Mouse (Mus musculus): ENCODE data around the gene Mapkapk3. TPM values are rescaled to one million over a fixed set of nuclear protein-coding genes. Genes with fewer than 3 reads are reported as not detected.

Mapkapk3 gene
- total and polyA plus RNA-seq, 3 experiments = 29.9 to 39.8 (median 30.1) TPM

GRCm38 (mm10) chr9:107305601-107306542 lies 16.2 kb upstream of the Mapkapk3 start (continued):
- TF ChIP-seq HCFC1 (IDR thresholded peaks at IDR 0.05; ENCODE audit: low read depth, low read length) (no peak), POLR2A (IDR thresholded peaks at IDR 0.05; ENCODE audit: low read depth, low read length) (no peak), ZKSCAN1 (IDR thresholded peaks at IDR 0.05; ENCODE audit: borderline replicate concordance, low read depth, low read length) (peak; percentile 54; the same call in 1 of the 2 replicates), NELFE (IDR thresholded peaks at IDR 0.05; ENCODE audit: low read depth, low read length) (no peak), POLR2AphosphoS2 (IDR thresholded peaks at IDR 0.05; ENCODE audit: low read depth, low read length) (no peak), TCF12 (IDR thresholded peaks at IDR 0.05; ENCODE audit: low read depth, low read length) (0 out of 2 replicates have a peak, but pooled peaks have one; percentile 35), E2F4 (IDR thresholded peaks at IDR 0.05; ENCODE audit: insufficient replicate concordance, low read depth, low read length) (no peak), USF1 (IDR thresholded peaks at IDR 0.05; ENCODE audit: low read depth, low read length) (no peak), ZMIZ1 (IDR thresholded peaks at IDR 0.05; ENCODE audit: low read depth, low read length) (no peak)

GRCm38 (mm10) chr9:107305012-107305411 lies 15.3 kb upstream of the Mapkapk3 start:
- H3K27me3 ChIP-seq (replicated peaks) = no peaks in the 10 kb centered on the region
- TF ChIP-seq BHLHE40 (IDR thresholded peaks at IDR 0.05; ENCODE audit: low read depth, low read length) = no peak
- no peak for TF ChIP-seq GABPA (IDR thresholded peaks at IDR 0.05; ENCODE audit: insufficient replicate concordance, low read depth, low read length)
- no peak for TF ChIP-seq JUN (IDR thresholded peaks at IDR 0.05; ENCODE audit: insufficient read depth, low read depth, low read length)
- no peak for TF ChIP-seq CHD1 (IDR thresholded peaks at IDR 0.05; ENCODE audit: low read depth, low read length)
- no peak for TF ChIP-seq MXI1 (IDR thresholded peaks at IDR 0.05; ENCODE audit: low read depth, low read length)
- TF ChIP-seq TCF12 (IDR thresholded peaks at IDR 0.05; ENCODE audit: low read depth, low read length) = no peak
- no peak for TF ChIP-seq MAFK (IDR thresholded peaks at IDR 0.05; ENCODE audit: insufficient replicate concordance, low read length)
- TF ChIP-seq IRF4 (IDR thresholded peaks at IDR 0.05; ENCODE audit: low read depth, low read length) = no peak
- no peak for TF ChIP-seq POLR2AphosphoS2 (IDR thresholded peaks at IDR 0.05; ENCODE audit: low read depth, low read length)
- TF ChIP-seq HCFC1 (IDR thresholded peaks at IDR 0.05; ENCODE audit: low read depth, low read length) = no peak
- TF ChIP-seq RCOR1 (conservative IDR thresholded peaks at IDR 0.05; ENCODE audit: low read depth, low read length) = no peak
- no peak for TF ChIP-seq CHD2 (IDR thresholded peaks at IDR 0.05; ENCODE audit: low read length)
- TF ChIP-seq ZKSCAN1 (IDR thresholded peaks at IDR 0.05; ENCODE audit: borderline replicate concordance, low read depth, low read length) = no peak
- TF ChIP-seq KAT2A (IDR thresholded peaks at IDR 0.05; ENCODE audit: insufficient replicate concordance, low read length) = no peak
- no peak overlapping the region for H3K4me2 ChIP-seq (ENCODE audit: insufficient read depth, low read depth, poor library complexity, severe bottlenecking)
- H3K4me3 ChIP-seq (replicated peaks in 1 of 3; ENCODE audit: low read depth in 2 of 3, low read length in 2 of 3, poor library complexity in 1 of 3) = no peak overlapping the region
- 0 out of 2 replicates have a peak overlapping the region, but pooled peaks have one; percentile 37 for H3K27ac ChIP-seq (ENCODE audit: insufficient read depth, low read depth)
- dilution Hi-C loops (cut with MboI; ENCODE audit: extremely low pct_ligation_motif_present, extremely low pct_unique_long_range_greater_than_20kb, low sequenced_read_pairs) = no loop called here
- DNase-seq (ENCODE audit: extremely low read depth) = no peak
- H3K36me3 ChIP-seq (replicated peaks in 1 of 2; ENCODE audit: control insufficient read depth in 1 of 2, insufficient read depth in 1 of 2, low read length in 1 of 2) = peaks cover 16 to 22% of the 10 kb centered on the region in 2 experiments
- peaks cover 52 to 74% of the 10 kb centered on the region in 2 experiments for H3K4me1 ChIP-seq (ENCODE audit: control insufficient read depth in 1 of 2, insufficient read depth in 2 of 2)
- no peak overlapping the region for H3K9ac ChIP-seq (ENCODE audit: insufficient read depth, low read depth)
- H3K79me2 ChIP-seq (replicated peaks; ENCODE audit: control insufficient read depth, extremely low read depth, insufficient read depth, poor library complexity, severe bottlenecking) = no peaks in the 10 kb centered on the region
- no peaks in the 10 kb centered on the region for H3K9me3 ChIP-seq (replicated peaks; ENCODE audit: low read length)
- in situ Hi-C loops (cut with MboI; ENCODE audit: low pct_ligation_motif_present, low pct_unique_long_range_greater_than_20kb, low sequenced_read_pairs) = no loop called here
